Mouse (Mus musculus) liver, embryonic 14 days (tissue): ENCODE results near the gene Olfr881. TPM values are rescaled to one million over a fixed set of nuclear protein-coding genes. Genes with fewer than 3 reads are reported as not detected.

Experiments used
- polyA plus RNA-seq: library from polyadenylated mRNA; depleted of rRNA; stranded (reverse); fragments of >200 nt; gene quantifications from 2 replicates; pipeline ENCODE4 v1.2.3, GENCODE M21; 2012; rRNA removed

Olfr881 gene
- polyA plus RNA-seq, result not detected in 2 replicates

DNA sequence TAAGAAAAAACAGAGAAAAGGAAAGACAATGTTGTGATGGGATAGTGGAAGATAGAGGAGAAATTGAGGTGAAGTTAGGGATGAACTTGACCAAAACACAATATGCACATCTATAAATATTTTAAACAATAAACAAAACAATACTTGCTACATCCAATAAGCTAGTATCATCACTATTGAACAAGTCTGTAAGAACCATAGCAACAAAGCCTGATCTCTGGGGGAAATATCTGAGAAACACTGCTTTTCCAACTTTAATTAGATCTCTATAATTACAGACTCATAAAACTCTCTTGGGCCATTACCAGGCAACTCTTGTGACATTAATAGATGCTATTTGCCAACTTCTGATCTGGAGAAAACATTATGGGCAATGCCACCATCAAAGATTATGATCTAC lies at the start of gene Olfr881:
Olfr881 (plus strand) TSS at position 301 of the 400 bp plus-strand sequence.

DNA sequence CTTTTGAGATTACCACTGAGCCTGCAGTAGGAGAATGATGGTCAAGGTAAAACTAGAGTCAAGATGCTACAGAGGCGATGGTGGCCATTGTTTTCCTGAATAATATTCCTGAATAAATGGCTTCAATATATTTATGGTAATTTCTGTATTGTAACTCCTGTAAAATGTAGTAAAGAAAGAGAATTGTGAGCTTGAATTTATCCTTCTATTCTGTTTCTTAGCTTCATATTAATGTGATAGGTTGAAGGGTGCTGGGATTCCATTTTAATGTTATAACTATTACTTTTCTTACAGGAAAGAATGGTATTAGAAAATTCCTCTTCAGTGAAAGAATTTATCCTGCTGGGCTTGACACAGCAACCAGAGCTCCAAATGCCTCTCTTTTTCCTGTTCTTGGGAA lies 33.9 kb downstream of the Olfr881 start, which contains the start of gene Olfr883:
Olfr883 (plus strand) TSS at position 301 of the 400 bp plus-strand sequence.

Other genes with a start within 250 kb of the Olfr881 start
- gene Olfr874, start 246.7 kb upstream of the Olfr881 start, polyA plus RNA-seq, result not detected in 2 replicates
- not detected in 2 replicates for gene Olfr875, start 220.0 kb upstream of the Olfr881 start, polyA plus RNA-seq
- not detected in 2 replicates for gene Olfr876, start 188.8 kb upstream of the Olfr881 start, polyA plus RNA-seq
- gene Olfr877, start 137.6 kb upstream of the Olfr881 start, polyA plus RNA-seq, result not detected in 2 replicates
- gene Olfr145, start 95.1 kb upstream of the Olfr881 start, polyA plus RNA-seq, result not detected in 2 replicates
- not detected in 2 replicates for gene Olfr878, start 74.0 kb upstream of the Olfr881 start, polyA plus RNA-seq
- gene Olfr883, start 34.0 kb downstream of the Olfr881 start, polyA plus RNA-seq, result not detected in 2 replicates
- not detected in 2 replicates for gene Olfr884, start 54.7 kb downstream of the Olfr881 start, polyA plus RNA-seq
- not detected in 2 replicates for gene Olfr885, start 69.5 kb downstream of the Olfr881 start, polyA plus RNA-seq
- not detected in 2 replicates for gene Olfr887, start 92.2 kb downstream of the Olfr881 start, polyA plus RNA-seq
- gene Olfr888, start 116.3 kb downstream of the Olfr881 start, polyA plus RNA-seq, result not detected in 2 replicates
- 0.01 TPM in 1 of 2 replicates, not detected in the other for gene Olfr889, start 123.4 kb downstream of the Olfr881 start, polyA plus RNA-seq
- not detected in 2 replicates for gene Olfr890, start 150.7 kb downstream of the Olfr881 start, polyA plus RNA-seq
- not detected in 2 replicates for gene Olfr891, start 189.0 kb downstream of the Olfr881 start, polyA plus RNA-seq
- not detected in 2 replicates for gene Olfr893, start 216.5 kb downstream of the Olfr881 start, polyA plus RNA-seq
- not detected in 2 replicates for gene Olfr894, start 226.2 kb downstream of the Olfr881 start, polyA plus RNA-seq